Mouse (Mus musculus) bone marrow, adult 2 months (tissue): ENCODE results near the gene Olfml1.

Experiments used
- CTCF ChIP-seq: fragments of 200-500 bp; IDR thresholded peaks from 2 replicates; pipeline ENCODE4 v1.5.1; 2011; ENCODE audit warnings: low read length, control low read depth; ENCODE audit not compliant: control insufficient read depth, insufficient read depth
- POLR2A ChIP-seq: fragments of 200-500 bp; IDR thresholded peaks from 2 replicates; pipeline ENCODE4 v1.6.1; 2011; ENCODE audit warnings: low read depth, mild to moderate bottlenecking, control low read depth, low read length, borderline replicate concordance; ENCODE audit not compliant: control insufficient read depth

GRCm38 (mm10) chr7:107602913-107603312 is 35.7 kb downstream of the Olfml1 start:
- TF ChIP-seq CTCF (no peak), POLR2A (no peak)
